Mouse (Mus musculus) heart, adult 9 months (tissue): Measurements from ENCODE around the gene Nfib.

Experiments used
- DNase-seq, 2 experiments: peaks; one replicate each; pipeline ENCODE4 v3.0.0; 2022; ENCODE audit warnings: low spot score in 2 of 2

Nfib gene

GRCm38 (mm10) chr4:82691126-82692008 lies 14.2 kb downstream of the Nfib start:
- DNase-seq, result no peak

- peak; percentile 21 to 34 for DNase-seq
Observed at GRCm38 (mm10) chr4:82690267-82690666, 15.3 kb downstream of the Nfib start.

GRCm38 (mm10) chr4:82686037-82686436 lies 19.5 kb downstream of the Nfib start:
- DNase-seq, result no peak

- DNase-seq, result no peak
Observed at GRCm38 (mm10) chr4:82684088-82684715, 21.3 kb downstream of the Nfib start.

GRCm38 (mm10) chr4:82683583-82683982 lies 22.0 kb downstream of the Nfib start:
- DNase-seq, result no peak

GRCm38 (mm10) chr4:82676104-82676503 lies 29.4 kb downstream of the Nfib start:
- DNase-seq, result no peak

GRCm38 (mm10) chr4:82667271-82667872 lies 38.2 kb downstream of the Nfib start:
- no peak for DNase-seq

GRCm38 (mm10) chr4:82664436-82664835 lies 41.1 kb downstream of the Nfib start:
- no peak for DNase-seq

GRCm38 (mm10) chr4:82663749-82664381 lies 41.7 kb downstream of the Nfib start:
- DNase-seq, result no peak

- DNase-seq, result no peak
Observed at GRCm38 (mm10) chr4:82662626-82663025, 42.9 kb downstream of the Nfib start.

- no peak for DNase-seq
Observed at GRCm38 (mm10) chr4:82662222-82662621, 43.3 kb downstream of the Nfib start.

GRCm38 (mm10) chr4:82661215-82661614 lies 44.3 kb downstream of the Nfib start:
- DNase-seq, result no peak

- DNase-seq, result no peak
Observed at GRCm38 (mm10) chr4:82645679-82646078, 59.9 kb downstream of the Nfib start.

- no peak for DNase-seq
Observed at GRCm38 (mm10) chr4:82644797-82645196, 60.8 kb downstream of the Nfib start.

- no peak for DNase-seq
Observed at GRCm38 (mm10) chr4:82643734-82644085, 61.8 kb downstream of the Nfib start.

- no peak for DNase-seq
Observed at GRCm38 (mm10) chr4:82643022-82643733, 62.4 kb downstream of the Nfib start.

- peak; percentile 8 to 9 for DNase-seq
Observed at GRCm38 (mm10) chr4:82641066-82641680, 64.4 kb downstream of the Nfib start.

GRCm38 (mm10) chr4:82638251-82638650 lies 67.3 kb downstream of the Nfib start:
- DNase-seq, result no peak

- DNase-seq, result no peak
Observed at GRCm38 (mm10) chr4:82637633-82638032, 67.9 kb downstream of the Nfib start.

- DNase-seq, result no peak
Observed at GRCm38 (mm10) chr4:82636658-82637057, 68.9 kb downstream of the Nfib start.

- no peak for DNase-seq
Observed at GRCm38 (mm10) chr4:82635881-82636280, 69.7 kb downstream of the Nfib start.
